ENCODE assay signal across 8 mouse cellular contexts in genomic region chr19:4558570-4558955, GRCm38 (mm10). TPM values are rescaled to one million over a fixed set of nuclear protein-coding genes. Genes with fewer than 3 reads are reported as not detected.
A peak's percentile ranks its signal among the peaks of the same experiment; 100 is the strongest.
DNase-seq lines count a peak whose midpoint lies in the region; ATAC-seq lines count a peak whose summit lies in the region.

No protein-coding gene starts in this region.

- DNase-seq in left cerebral cortex, postnatal 4 days, result peak; percentile 17
- no peak for DNase-seq in left cerebral cortex, postnatal 25 days (ENCODE audit: low spot score in 2 of 2)
- DNase-seq in forebrain, embryonic 14.5 days (ENCODE audit: low spot score), result no peak
- DNase-seq in spleen, postnatal 14 days (ENCODE audit: low spot score in 2 of 2), result peak; percentile 61 to 73
- no peak for DNase-seq in cerebellum, adult 18-20 months
- no peak for DNase-seq in gastrocnemius, postnatal 36 days

- H3K4me2 ChIP-seq in forebrain, embryonic 14.5 days (ENCODE audit: low read length), result no peak overlapping the region
- no peak overlapping the region for H3K4me2 ChIP-seq in intestine, embryonic 16.5 days (ENCODE audit: low read depth, low read length)
- no peak overlapping the region for H3K4me2 ChIP-seq in kidney, embryonic 14.5 days (replicated peaks; ENCODE audit: low read depth, low read length)

- no peaks in the 10 kb centered on the region for H3K9me3 ChIP-seq in forebrain, embryonic 14.5 days (replicated peaks; ENCODE audit: control insufficient read depth, low read length)
- H3K9me3 ChIP-seq in intestine, embryonic 16.5 days (ENCODE audit: control insufficient read depth, low read length), result no peaks in the 10 kb centered on the region
- no peaks in the 10 kb centered on the region for H3K9me3 ChIP-seq in kidney, embryonic 14.5 days (ENCODE audit: control insufficient read depth, low read length)

- intact Hi-C loops in left cerebral cortex, postnatal 4 days (cut with DNase I), result no loop called here
- intact Hi-C loops in left cerebral cortex, postnatal 25 days (cut with DNase I), result no loop called here
- intact Hi-C loops in gastrocnemius, postnatal 36 days (cut with DNase I), result no loop called here

- H3K27ac ChIP-seq in forebrain, embryonic 14.5 days (ENCODE audit: low read depth, low read length), result peak overlapping the region; percentile 1; the same call in 1 of the 2 replicates
- no peak overlapping the region for H3K27ac ChIP-seq in intestine, embryonic 16.5 days (ENCODE audit: low read length)
- no peak overlapping the region for H3K27ac ChIP-seq in kidney, embryonic 14.5 days (ENCODE audit: low read depth, low read length)

- no peak overlapping the region for H3K9ac ChIP-seq in forebrain, embryonic 14.5 days (ENCODE audit: low read length)
- H3K9ac ChIP-seq in intestine, embryonic 16.5 days (ENCODE audit: low read depth, low read length), result no peak overlapping the region
- H3K9ac ChIP-seq in kidney, embryonic 14.5 days (ENCODE audit: low read depth, low read length), result no peak overlapping the region

- no peak overlapping the region for H3K4me3 ChIP-seq in forebrain, embryonic 14.5 days (ENCODE audit: low read depth, low read length)
- H3K4me3 ChIP-seq in intestine, embryonic 16.5 days (ENCODE audit: low read length), result no peak overlapping the region
- H3K4me3 ChIP-seq in kidney, embryonic 14.5 days (ENCODE audit: low read length), result no peak overlapping the region

- 60% methylated on average over 3 of the region's 3 CpGs for WGBS in forebrain, embryonic 14.5 days
- WGBS in intestine, embryonic 16.5 days, result 76% methylated on average over 3 of the region's 3 CpGs
- WGBS in kidney, embryonic 14.5 days, result 57% methylated on average over 3 of the region's 3 CpGs

- no peak for ATAC-seq in forebrain, embryonic 14.5 days
- peak; percentile 93 for ATAC-seq in intestine, embryonic 16.5 days
- ATAC-seq in kidney, embryonic 14.5 days (ENCODE audit: low FRiP score, low TSS enrichment), result no peak

- no peaks in the 10 kb centered on the region for H3K27me3 ChIP-seq in forebrain, embryonic 14.5 days (replicated peaks; ENCODE audit: control insufficient read depth, insufficient read depth, low read length)
- H3K27me3 ChIP-seq in intestine, embryonic 16.5 days (replicated peaks; ENCODE audit: control insufficient read depth, insufficient read depth, low read length), result no peaks in the 10 kb centered on the region
- H3K27me3 ChIP-seq in kidney, embryonic 14.5 days (ENCODE audit: control insufficient read depth, insufficient read depth, low read length), result no peaks in the 10 kb centered on the region

- H3K36me3 ChIP-seq in forebrain, embryonic 14.5 days (ENCODE audit: control insufficient read depth, insufficient read depth, low read length), result no peaks in the 10 kb centered on the region
- no peaks in the 10 kb centered on the region for H3K36me3 ChIP-seq in intestine, embryonic 16.5 days (ENCODE audit: control insufficient read depth, insufficient read depth, low read length)
- no peaks in the 10 kb centered on the region for H3K36me3 ChIP-seq in kidney, embryonic 14.5 days (ENCODE audit: control insufficient read depth, insufficient read depth, low read length)

- H3K4me1 ChIP-seq in forebrain, embryonic 14.5 days (ENCODE audit: control insufficient read depth, insufficient read depth, low read length), result peaks cover 14% of the 10 kb centered on the region
- H3K4me1 ChIP-seq in intestine, embryonic 16.5 days (ENCODE audit: control insufficient read depth, insufficient read depth, low read length), result no peaks in the 10 kb centered on the region
- H3K4me1 ChIP-seq in kidney, embryonic 14.5 days (ENCODE audit: control insufficient read depth, insufficient read depth, low read length), result no peaks in the 10 kb centered on the region

RNA-seq across cellular contexts. Expression of gene Pcx, which starts 48.3 kb away (rescaled TPM):
- 10 to 100 TPM; 42.6 to 44.2 TPM for total RNA-seq in left cerebral cortex, postnatal 4 days (2021)
- 10 to 100 TPM; 56.9 to 66.3 TPM for total RNA-seq in left cerebral cortex, postnatal 25 days (2021)
- 14.8 and 19.2 TPM in 2 replicates for polyA plus RNA-seq in forebrain, embryonic 14.5 days (2014; fragmentation: Nextera tagmentation; extraction: Ambion mirVana)
- 16.6 and 17.7 TPM in 2 replicates for polyA plus RNA-seq in intestine, embryonic 16.5 days (2015; fragmentation: Nextera tagmentation; extraction: Ambion mirVana)
- 10 to 100 TPM; 62.5 to 63.4 TPM for total RNA-seq in gastrocnemius, postnatal 36 days (2021)
- polyA plus RNA-seq in kidney, embryonic 14.5 days (2014; fragmentation: Nextera tagmentation; extraction: Ambion mirVana), result 10.0 and 16.7 TPM in 2 replicates

RNA-seq across cellular contexts. Expression of gene Lrfn4, which starts 56.9 kb away (rescaled TPM):
- total RNA-seq in left cerebral cortex, postnatal 4 days (2021), result 10 to 100 TPM; 85.3 to 88.6 TPM
- total RNA-seq in left cerebral cortex, postnatal 25 days (2021), result 10 to 100 TPM; 47.2 to 47.3 TPM
- polyA plus RNA-seq in forebrain, embryonic 14.5 days (2014; fragmentation: Nextera tagmentation; extraction: Ambion mirVana), result 12.2 and 12.6 TPM in 2 replicates
- polyA plus RNA-seq in intestine, embryonic 16.5 days (2015; fragmentation: Nextera tagmentation; extraction: Ambion mirVana), result 2.7 and 4.0 TPM in 2 replicates
- 1 to 10 TPM; 1.1 to 1.8 TPM for total RNA-seq in gastrocnemius, postnatal 36 days (2021)
- polyA plus RNA-seq in kidney, embryonic 14.5 days (2014; fragmentation: Nextera tagmentation; extraction: Ambion mirVana), result 12.6 and 15.4 TPM in 2 replicates

Comparison
In these comparisons a context has a peak if more than half of its experiments do, and no peak if none do; other contexts are left out.
1. DNase-seq: peak in left cerebral cortex, postnatal 4 days (single experiment) and spleen, postnatal 14 days (2 of 2); none in left cerebral cortex, postnatal 25 days (0 of 2), forebrain, embryonic 14.5 days (single experiment), cerebellum, adult 18-20 months (0 of 2) and gastrocnemius, postnatal 36 days (0 of 2).
2. RNA of gene Lrfn4, which starts 56.9 kb away (total RNA-seq): 85.3 to 88.6 TPM in left cerebral cortex, postnatal 4 days and 47.2 to 47.3 TPM in left cerebral cortex, postnatal 25 days; 1.1 to 1.8 TPM in gastrocnemius, postnatal 36 days; every median in the first group is over 10 times any median in the second.